Mouse (Mus musculus) hindbrain, embryonic 11.5 days (tissue): Measurements from ENCODE around the gene Znhit3. TPM values are rescaled to one million over a fixed set of nuclear protein-coding genes. Genes with fewer than 3 reads are reported as not detected.

Source experiments
- ATAC-seq: fragments of 200-750 bp; cut with Nextera tagmentation; 2 replicates; pipeline ENCODE4 v1.8.0; 2017; ENCODE audit warnings: mild to moderate bottlenecking, moderate TSS enrichment, moderate library complexity; ENCODE audit not compliant: low FRiP score
- DNase-seq: peaks from one replicate; pipeline ENCODE4 v3.0.0-alpha.2; 2015; ENCODE audit warnings: low spot score
- H3K27ac ChIP-seq: fragments of 300-500 bp; sonication (generic); 2 replicates; pipeline ENCODE4 v1.5.1; 2014; ENCODE audit warnings: mild to moderate bottlenecking, low read depth, low read length
- H3K27me3 ChIP-seq: fragments of 300-500 bp; sonication (generic); 2 replicates; pipeline ENCODE4 v1.6.1; 2014; ENCODE audit warnings: mild to moderate bottlenecking, low read length, moderate library complexity, mixed read lengths; ENCODE audit not compliant: control insufficient read depth, insufficient read depth
- H3K36me3 ChIP-seq: fragments of 300-500 bp; sonication (generic); 2 replicates; pipeline ENCODE4 v1.6.1; 2014; ENCODE audit warnings: mild to moderate bottlenecking, low read length, moderate library complexity, mixed read lengths; ENCODE audit not compliant: control insufficient read depth, insufficient read depth
- H3K4me1 ChIP-seq: fragments of 300-500 bp; sonication (generic); replicated peaks from 2 replicates; pipeline ENCODE4 v1.6.1; 2014; ENCODE audit warnings: low read length, mixed read lengths; ENCODE audit not compliant: control insufficient read depth, insufficient read depth
- H3K4me2 ChIP-seq: fragments of 300-500 bp; sonication (generic); replicated peaks from 2 replicates; pipeline ENCODE4 v1.6.1; 2014; ENCODE audit warnings: mild to moderate bottlenecking, low read depth, low read length
- H3K4me3 ChIP-seq: fragments of 300-500 bp; sonication (generic); 2 replicates; pipeline ENCODE4 v1.5.1; 2014; ENCODE audit warnings: low read depth, low read length
- H3K9ac ChIP-seq: fragments of 300-500 bp; sonication (generic); 2 replicates; pipeline ENCODE4 v1.6.1; 2014; ENCODE audit warnings: low read depth, low read length
- H3K9me3 ChIP-seq: fragments of 300-500 bp; sonication (generic); 2 replicates; pipeline ENCODE4 v1.6.1; 2016; ENCODE audit warnings: low read length; ENCODE audit not compliant: control insufficient read depth
- WGBS: fragments of 180-500 bp; shearing (Covaris S2); extraction: QIAGEN DNeasy Blood & Tissue Kit; methylation state at CpG from one replicate; pipeline ENCODE4 v1.1.7; 2014; 5-methylcytosine and 5-hydroxymethylcytosine counted together
- polyA plus RNA-seq: library from polyadenylated mRNA; unstranded; fragments of >200 nt; fragmentation: Nextera tagmentation; extraction: Ambion mirVana; gene quantifications from 2 replicates; pipeline ENCODE4 v1.2.1, GENCODE M21; 2014

Gene Znhit3
- 68.5 and 71.5 TPM in 2 replicates for polyA plus RNA-seq

- no peaks in the 10 kb centered on the region for H3K36me3 ChIP-seq
- no peaks in the 10 kb centered on the region for H3K9me3 ChIP-seq
These were observed at the start of gene Znhit3 for GRCm38 (mm10) chr11:84916053-84916702. Znhit3 (minus strand) TSS chr11:84916366.

GRCm38 (mm10) chr11:84963556-84963955 lies 47.4 kb upstream of the Znhit3 start:
- Histone ChIP-seq H3K27me3 (peaks cover 9% of the 10 kb centered on the region), H3K36me3 (no peaks in the 10 kb centered on the region), H3K4me3 (no peak overlapping the region), H3K4me1 (0 out of 2 replicates have a peak, but pooled peaks cover 3% of the 10 kb centered on the region), H3K27ac (no peak overlapping the region), H3K4me2 (no peak overlapping the region), H3K9ac (no peak overlapping the region), H3K9me3 (no peaks in the 10 kb centered on the region)
- 85% methylated on average over 3 of the region's 3 CpGs for WGBS
- DNase-seq = no peak
- ATAC-seq = no peak

More at GRCm38 (mm10) chr11:84916053-84916702, at the start of gene Znhit3:
- Histone ChIP-seq H3K4me2 (peak within 1 kb of the TSS; percentile 75), H3K4me1 (no peaks in the 10 kb centered on the region), H3K9ac (peak within 1 kb of the TSS; percentile 82), H3K27me3 (no peaks in the 10 kb centered on the region), H3K4me3 (peak within 1 kb of the TSS; percentile 84), H3K27ac (no peak within 1 kb of the TSS)
- ATAC-seq = peak; percentile 80
- 4% methylated on average over 33 of the region's 34 CpGs for WGBS
- peak; percentile 84 for DNase-seq

GRCm38 (mm10) chr11:84962536-84962935 lies 46.4 kb upstream of the Znhit3 start:
- WGBS = 95% methylated on average over 4 of the region's 4 CpGs
- Histone ChIP-seq H3K27ac (no peak overlapping the region), H3K36me3 (no peaks in the 10 kb centered on the region), H3K27me3 (peaks cover 19% of the 10 kb centered on the region), H3K4me2 (no peak overlapping the region), H3K4me3 (no peak overlapping the region), H3K4me1 (peaks cover 7% of the 10 kb centered on the region; the same call in 1 of the 2 replicates), H3K9ac (no peak overlapping the region), H3K9me3 (no peaks in the 10 kb centered on the region)
- no peak for ATAC-seq
- DNase-seq = no peak

- H3K27ac ChIP-seq = no peak overlapping the region
- no peak overlapping the region for H3K4me3 ChIP-seq
- H3K9me3 ChIP-seq = no peaks in the 10 kb centered on the region
- H3K4me2 ChIP-seq = no peak overlapping the region
- no peak for ATAC-seq
- no peaks in the 10 kb centered on the region for H3K36me3 ChIP-seq
- no peak for DNase-seq
- H3K4me1 ChIP-seq = peaks cover 7% of the 10 kb centered on the region; the same call in 1 of the 2 replicates
- H3K9ac ChIP-seq = no peak overlapping the region
- peaks cover 26% of the 10 kb centered on the region for H3K27me3 ChIP-seq
- WGBS = 96% methylated on average over 4 of the region's 4 CpGs
These were observed 45.4 kb upstream of the Znhit3 start for GRCm38 (mm10) chr11:84961571-84961970.

- 74% methylated on average over 6 of the region's 6 CpGs for WGBS
- H3K36me3 ChIP-seq = no peaks in the 10 kb centered on the region
- ATAC-seq (no peak), DNase-seq (no peak)
- H3K27ac ChIP-seq = no peak overlapping the region
- H3K4me1 ChIP-seq = peaks cover 7% of the 10 kb centered on the region; the same call in 1 of the 2 replicates
- no peak overlapping the region for H3K4me3 ChIP-seq
- no peak overlapping the region for H3K9ac ChIP-seq
- peaks cover 26% of the 10 kb centered on the region for H3K27me3 ChIP-seq
- H3K4me2 ChIP-seq = no peak overlapping the region
- H3K9me3 ChIP-seq = no peaks in the 10 kb centered on the region
These were observed 44.6 kb upstream of the Znhit3 start for GRCm38 (mm10) chr11:84960780-84961179.

- 31% methylated on average over 3 of the region's 3 CpGs for WGBS
- peaks cover 26% of the 10 kb centered on the region for H3K27me3 ChIP-seq
- DNase-seq (no peak), ATAC-seq (no peak)
- H3K4me2 ChIP-seq = no peak overlapping the region
- H3K9ac ChIP-seq = no peak overlapping the region
- no peaks in the 10 kb centered on the region for H3K9me3 ChIP-seq
- no peak overlapping the region for H3K4me3 ChIP-seq
- H3K36me3 ChIP-seq = no peaks in the 10 kb centered on the region
- no peak overlapping the region for H3K27ac ChIP-seq
- peaks cover 7% of the 10 kb centered on the region; the same call in 1 of the 2 replicates for H3K4me1 ChIP-seq
These were observed 44.1 kb upstream of the Znhit3 start for GRCm38 (mm10) chr11:84960291-84960690.

GRCm38 (mm10) chr11:84959701-84960181 lies 43.6 kb upstream of the Znhit3 start:
- H3K27ac ChIP-seq = no peak overlapping the region
- 1% methylated on average over 9 of the region's 9 CpGs for WGBS
- H3K36me3 ChIP-seq = no peaks in the 10 kb centered on the region
- H3K4me2 ChIP-seq = no peak overlapping the region
- H3K4me1 ChIP-seq = peaks cover 7% of the 10 kb centered on the region; the same call in 1 of the 2 replicates
- no peak overlapping the region for H3K4me3 ChIP-seq
- DNase-seq (no peak), ATAC-seq (no peak)
- H3K27me3 ChIP-seq = peaks cover 26% of the 10 kb centered on the region
- no peaks in the 10 kb centered on the region for H3K9me3 ChIP-seq
- no peak overlapping the region for H3K9ac ChIP-seq

- no peak for DNase-seq
- H3K4me2 ChIP-seq = no peak overlapping the region
- no peak overlapping the region for H3K27ac ChIP-seq
- ATAC-seq = no peak
- H3K27me3 ChIP-seq = peaks cover 26% of the 10 kb centered on the region
- no peak overlapping the region for H3K4me3 ChIP-seq
- 31% methylated on average over 5 of the region's 5 CpGs for WGBS
- H3K9ac ChIP-seq = no peak overlapping the region
- H3K36me3 ChIP-seq = no peaks in the 10 kb centered on the region
- peaks cover 7% of the 10 kb centered on the region; the same call in 1 of the 2 replicates for H3K4me1 ChIP-seq
- H3K9me3 ChIP-seq = no peaks in the 10 kb centered on the region
These were observed 43.0 kb upstream of the Znhit3 start for GRCm38 (mm10) chr11:84959181-84959580.

- H3K4me1 ChIP-seq = peaks cover 7% of the 10 kb centered on the region; the same call in 1 of the 2 replicates
- ATAC-seq (no peak), DNase-seq (no peak)
- H3K4me2 ChIP-seq = peak overlapping the region; percentile 53; the same call in 1 of the 2 replicates
- under 1% methylated on average over 11 of the region's 11 CpGs for WGBS
- H3K9ac ChIP-seq = no peak overlapping the region
- peaks cover 26% of the 10 kb centered on the region for H3K27me3 ChIP-seq
- H3K4me3 ChIP-seq = peak overlapping the region; percentile 32
- H3K36me3 ChIP-seq = no peaks in the 10 kb centered on the region
- no peaks in the 10 kb centered on the region for H3K9me3 ChIP-seq
- no peak overlapping the region for H3K27ac ChIP-seq
These were observed 42.1 kb upstream of the Znhit3 start for GRCm38 (mm10) chr11:84958271-84958630.
